Mouse (Mus musculus): ENCODE data around the gene Fubp1.
A peak's percentile ranks its signal among the peaks of the same experiment; 100 is the strongest.

Gene Fubp1

GRCm38 (mm10) chr3:152235805-152236204 is 25.6 kb downstream of the Fubp1 start:
- no peak for DNase-seq (ENCODE audit: extremely low spot score)

GRCm38 (mm10) chr3:152238836-152239235 is 28.6 kb downstream of the Fubp1 start:
- no peak for DNase-seq (ENCODE audit: extremely low spot score)

DNA sequence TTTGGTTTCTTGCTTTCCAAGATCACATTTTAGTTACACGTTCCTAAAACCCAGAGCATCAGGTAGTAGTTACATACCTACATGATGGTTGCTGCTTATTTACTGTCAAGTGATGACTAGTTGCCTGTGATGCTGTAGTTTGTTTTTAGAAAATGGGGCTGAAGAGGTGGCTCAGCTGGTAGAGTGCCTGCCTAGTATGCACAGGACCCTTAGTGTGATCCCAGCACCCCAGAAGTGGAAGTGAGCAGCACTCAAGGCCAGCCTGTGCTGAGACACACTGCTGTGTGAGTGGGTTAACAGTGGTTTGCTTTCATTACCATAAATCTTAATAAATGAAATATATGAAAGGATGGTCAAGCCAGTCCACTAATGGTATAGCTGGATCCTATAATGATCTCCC is 29.4 kb downstream of the Fubp1 start:
- DNase-seq (ENCODE audit: extremely low spot score): no peak

DNA sequence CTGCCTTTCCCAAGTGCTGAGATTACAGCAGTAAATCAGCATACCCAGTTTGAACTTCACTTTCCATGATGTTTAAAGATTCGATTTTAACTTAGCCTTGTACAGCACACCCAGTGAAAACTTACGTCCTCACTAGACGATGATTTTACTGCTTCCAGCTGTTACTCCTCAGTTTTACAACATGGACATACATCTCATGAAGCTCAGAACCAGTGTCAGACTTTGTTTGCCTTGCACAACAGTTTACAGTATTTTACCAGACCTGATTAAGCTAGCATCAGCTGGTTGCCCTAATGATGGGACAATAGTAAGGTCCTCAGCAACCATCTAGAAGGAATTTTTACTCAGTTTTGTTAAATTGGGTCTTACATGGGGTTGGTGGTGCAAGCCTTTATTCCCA is 30.9 kb downstream of the Fubp1 start:
- no peak for DNase-seq (ENCODE audit: extremely low spot score)

- DNase-seq (ENCODE audit: extremely low spot score): no peak
Observed at GRCm38 (mm10) chr3:152243304-152243703, 33.1 kb downstream of the Fubp1 start.

GRCm38 (mm10) chr3:152245273-152245910 is 35.2 kb downstream of the Fubp1 start:
- DNase-seq (ENCODE audit: extremely low spot score): no peak

GRCm38 (mm10) chr3:152247708-152248107 is 37.5 kb downstream of the Fubp1 start:
- DNase-seq (ENCODE audit: extremely low spot score): no peak

DNA sequence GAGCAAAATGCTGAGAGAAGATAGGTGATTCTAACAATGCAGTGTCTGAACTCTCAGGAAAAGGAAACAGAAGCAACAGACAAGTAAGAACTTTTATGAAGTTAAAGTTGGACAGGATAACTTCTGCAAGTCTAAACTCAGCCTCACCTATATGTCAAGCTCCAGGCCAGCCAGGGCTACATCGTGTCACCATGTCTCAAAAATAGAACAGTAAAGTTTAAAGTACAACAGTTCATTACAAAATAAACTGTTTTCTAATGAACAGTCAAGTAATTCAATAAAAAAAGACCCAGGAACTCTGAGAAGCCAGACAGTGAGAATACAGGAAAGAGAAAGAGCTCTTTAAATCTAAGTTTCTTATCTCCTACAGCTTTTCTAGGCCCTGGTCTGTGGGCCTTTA is 40.3 kb downstream of the Fubp1 start:
- no peak for DNase-seq (ENCODE audit: extremely low spot score)

DNA sequence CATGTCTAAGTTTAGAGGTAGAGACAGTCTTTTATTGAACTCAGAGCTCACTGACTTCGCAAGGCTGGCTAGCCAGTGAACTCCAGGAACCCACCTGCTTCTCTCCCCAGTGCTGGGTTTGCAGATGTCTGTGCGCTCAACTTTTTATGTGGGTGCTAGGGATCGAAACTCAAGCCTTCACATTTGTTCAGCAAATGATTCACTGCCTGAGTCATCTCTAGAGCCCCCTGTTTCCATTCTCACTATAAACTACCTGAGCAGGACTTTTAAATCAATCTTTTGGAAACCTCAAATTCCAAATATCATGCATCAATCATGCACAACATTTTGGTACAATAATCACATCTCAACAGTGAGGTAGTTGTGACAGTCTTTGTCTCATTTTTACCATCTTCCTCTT is 47.3 kb downstream of the Fubp1 start:
- no peak for DNase-seq (ENCODE audit: extremely low spot score)

DNA sequence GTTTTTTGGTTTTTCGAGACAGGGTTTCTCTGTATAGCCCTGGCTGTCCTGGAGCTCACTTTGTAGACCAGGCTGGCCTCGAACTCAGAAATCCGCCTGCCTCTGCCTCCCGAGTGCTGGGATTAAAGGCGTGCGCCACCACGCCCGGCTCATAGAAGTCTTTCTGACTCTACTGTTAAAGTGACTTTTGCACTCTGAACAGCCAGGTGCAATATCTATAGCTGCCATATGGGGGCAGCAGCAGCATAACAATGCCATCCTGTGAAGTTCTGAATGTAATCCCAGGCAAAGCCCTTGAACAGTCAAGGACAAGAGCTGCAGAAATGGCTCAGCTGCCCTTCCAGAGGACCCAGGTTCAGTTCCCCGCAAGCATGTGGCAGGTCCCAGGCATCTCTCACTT is 49.2 kb downstream of the Fubp1 start:
- peak; percentile 81 for DNase-seq (ENCODE audit: extremely low spot score)

- DNase-seq (ENCODE audit: extremely low spot score): no peak
Observed at GRCm38 (mm10) chr3:152260362-152260761, 50.1 kb downstream of the Fubp1 start.

DNA sequence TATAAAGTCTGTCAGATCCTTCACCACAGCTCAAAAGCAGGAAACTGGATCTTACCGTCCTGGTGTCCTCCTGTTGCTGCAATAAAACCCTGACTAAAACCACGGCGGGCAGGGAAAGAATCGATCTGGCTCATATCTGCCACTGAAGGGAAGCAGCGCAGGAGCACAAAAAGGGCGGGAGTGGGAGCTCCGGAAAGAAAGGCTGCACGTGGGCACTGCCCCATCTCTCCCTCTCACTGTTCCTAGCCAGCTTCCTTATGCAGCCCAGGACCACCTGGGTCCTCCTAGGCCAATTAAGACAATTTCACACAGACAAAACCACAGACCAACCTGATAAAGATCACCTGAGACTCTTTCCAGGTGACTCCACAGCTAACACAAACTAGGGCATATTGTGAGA is 51.2 kb downstream of the Fubp1 start:
- no peak for DNase-seq (ENCODE audit: extremely low spot score)

GRCm38 (mm10) chr3:152261948-152262347 is 51.7 kb downstream of the Fubp1 start:
- DNase-seq (ENCODE audit: extremely low spot score): no peak

DNA sequence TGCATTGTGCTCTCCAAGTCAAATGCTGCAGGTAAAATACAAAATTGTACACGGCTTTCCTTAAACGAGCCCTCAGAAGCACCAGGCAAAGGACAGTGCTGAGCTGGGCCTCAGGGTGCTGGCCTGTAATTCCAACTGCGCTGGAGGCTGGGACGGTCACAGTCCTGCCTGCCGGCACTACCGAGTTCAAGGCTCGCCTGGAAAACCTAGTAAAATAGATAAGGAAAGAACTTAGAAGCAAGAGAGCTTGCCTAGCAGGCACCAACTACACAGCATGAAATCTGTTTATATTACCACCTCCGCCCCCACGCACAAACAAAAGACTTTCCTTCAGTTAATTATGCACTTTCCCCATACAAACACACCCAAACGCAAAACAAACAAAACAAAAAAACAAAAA is 54.2 kb downstream of the Fubp1 start:
- DNase-seq (ENCODE audit: extremely low spot score): no peak

GRCm38 (mm10) chr3:152264830-152265229 is 54.6 kb downstream of the Fubp1 start:
- no peak for DNase-seq (ENCODE audit: extremely low spot score)

DNA sequence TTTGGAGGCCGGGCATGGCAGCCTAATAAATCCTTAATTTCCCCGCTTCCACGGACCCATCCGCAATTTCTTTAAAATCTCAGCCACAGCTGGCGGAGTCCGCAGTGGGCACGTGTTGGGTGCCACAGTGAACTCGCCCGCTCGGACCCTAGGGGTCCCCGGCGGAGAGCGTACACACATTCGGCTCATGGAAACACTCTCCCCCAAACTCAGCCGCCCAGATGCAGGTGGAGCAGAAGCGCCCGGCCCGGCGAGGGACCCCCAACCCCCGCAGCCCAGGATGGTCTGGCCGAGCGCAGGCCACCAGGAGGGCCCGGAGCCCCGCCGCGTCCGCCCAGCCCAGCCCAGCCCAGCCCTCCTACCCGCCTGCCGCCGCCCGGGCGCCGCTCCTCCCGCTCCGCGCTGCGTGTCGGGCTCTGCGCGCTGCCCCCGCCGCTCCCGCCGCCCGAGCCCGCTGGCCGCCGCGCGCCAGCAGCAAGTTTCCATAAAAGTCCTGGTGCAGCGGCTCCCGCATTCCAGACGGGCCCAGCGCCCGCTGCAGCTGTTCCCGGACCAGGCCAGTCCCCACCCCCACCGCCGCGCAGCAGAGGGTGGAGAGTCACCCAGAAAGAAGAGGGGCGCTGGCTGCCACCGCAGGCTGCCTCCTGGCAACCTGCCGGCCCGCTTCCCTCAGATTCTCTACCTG is 55.3 kb downstream of the Fubp1 start:
- DNase-seq (ENCODE audit: extremely low spot score): peak; percentile 77

DNA sequence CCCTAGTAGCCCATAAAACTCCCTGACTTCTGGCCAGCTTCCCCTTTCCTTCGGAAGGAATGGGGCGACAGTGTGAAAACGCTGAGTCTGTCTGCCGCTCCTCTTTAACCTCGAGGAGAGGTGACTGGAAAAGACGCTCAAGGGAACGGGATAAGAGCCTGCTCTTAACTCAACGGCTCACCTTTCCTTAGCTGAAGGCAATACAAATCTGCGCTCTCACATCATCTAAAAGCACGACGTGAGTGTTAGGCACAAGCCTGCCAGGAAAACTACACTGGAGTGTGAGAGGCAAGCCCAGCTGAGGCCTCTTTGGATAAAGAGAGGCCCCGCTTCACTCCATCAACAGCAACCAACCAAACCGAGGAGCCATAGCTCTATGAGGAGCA is 55.8 kb downstream of the Fubp1 start, which contains the start of gene Nexn:
Gene Nexn, minus strand, starts transcription at position 315 of the 386 bp plus-strand sequence.
- DNase-seq (ENCODE audit: extremely low spot score): no peak

GRCm38 (mm10) chr3:152268099-152268498 is 57.9 kb downstream of the Fubp1 start:
- DNase-seq (ENCODE audit: extremely low spot score): no peak

DNA sequence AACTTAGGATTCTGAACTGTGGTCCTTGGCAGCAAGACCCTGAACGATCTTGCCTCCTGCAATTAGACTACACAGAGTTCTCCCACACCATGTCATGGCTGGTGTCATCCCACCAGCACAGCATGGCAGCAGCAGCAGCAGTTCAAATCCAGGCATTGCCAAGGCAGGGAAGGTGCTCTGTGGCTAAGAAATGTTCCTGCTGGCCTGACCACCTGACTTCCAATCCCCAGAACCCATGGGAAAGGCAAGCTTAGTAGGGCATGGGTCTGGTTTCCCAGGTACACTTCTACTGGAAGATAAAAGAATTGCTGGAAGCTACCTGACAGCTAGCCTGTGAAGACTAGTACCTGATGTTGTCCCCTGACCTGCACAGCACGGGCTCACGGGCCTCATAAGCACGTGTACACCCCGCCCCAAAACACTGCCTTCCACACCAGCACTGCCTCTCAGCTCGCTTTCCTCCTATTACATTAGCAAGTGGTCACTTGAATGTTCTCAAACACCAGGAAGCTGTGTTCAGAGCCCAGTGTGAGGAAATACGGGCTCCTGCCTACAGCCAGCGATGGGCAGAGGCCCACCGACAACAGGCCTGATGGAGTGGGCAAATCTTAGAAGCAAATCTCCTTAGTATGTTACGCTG is 61.0 kb downstream of the Fubp1 start:
- no peak for DNase-seq (ENCODE audit: extremely low spot score)

GRCm38 (mm10) chr3:152271876-152272275 is 61.7 kb downstream of the Fubp1 start:
- DNase-seq (ENCODE audit: extremely low spot score): no peak

GRCm38 (mm10) chr3:152272974-152273685 is 62.9 kb downstream of the Fubp1 start:
- no peak for DNase-seq (ENCODE audit: extremely low spot score)

DNA sequence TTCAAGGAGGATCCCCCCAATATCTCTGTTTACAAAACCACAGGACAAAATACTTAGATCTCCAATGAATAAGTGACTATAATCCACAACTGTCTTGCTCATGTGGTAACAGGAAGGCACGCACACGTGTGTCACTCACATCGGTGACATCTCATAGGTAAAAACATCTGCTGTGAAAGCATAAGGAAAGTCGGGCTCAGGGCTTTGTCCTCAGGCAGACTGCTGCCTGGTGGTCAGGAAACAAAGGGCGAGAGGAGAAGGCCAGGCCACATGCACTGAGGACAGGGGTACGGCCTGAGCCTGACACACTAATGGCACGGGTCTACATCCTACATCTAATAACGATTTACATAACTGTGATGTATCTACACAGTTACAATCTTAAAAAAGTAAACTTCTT is 64.8 kb downstream of the Fubp1 start:
- DNase-seq (ENCODE audit: extremely low spot score): no peak

- DNase-seq (ENCODE audit: extremely low spot score): no peak
Observed at GRCm38 (mm10) chr3:152276935-152277334, 66.7 kb downstream of the Fubp1 start.

Data from embryo, embryonic 9.5 days (tissue).